Mouse (Mus musculus) gastrocnemius, adult 8-10 months (tissue): Measurements from ENCODE around the gene Tmem163. TPM values are rescaled to one million over a fixed set of nuclear protein-coding genes. Genes with fewer than 3 reads are reported as not detected.

Experiments
- DNase-seq, 2 experiments: peaks; one replicate each; pipeline ENCODE4 v3.0.0; 2022; ENCODE audit warnings: low spot score in 2 of 2
- total RNA-seq, 4 experiments: library from RNA; stranded (reverse); gene quantifications; 2 replicates each; pipeline ENCODE4 v1.2.4; 2022

Tmem163 gene
- total RNA-seq, 4 experiments from 2014 or later = not detected

DNA sequence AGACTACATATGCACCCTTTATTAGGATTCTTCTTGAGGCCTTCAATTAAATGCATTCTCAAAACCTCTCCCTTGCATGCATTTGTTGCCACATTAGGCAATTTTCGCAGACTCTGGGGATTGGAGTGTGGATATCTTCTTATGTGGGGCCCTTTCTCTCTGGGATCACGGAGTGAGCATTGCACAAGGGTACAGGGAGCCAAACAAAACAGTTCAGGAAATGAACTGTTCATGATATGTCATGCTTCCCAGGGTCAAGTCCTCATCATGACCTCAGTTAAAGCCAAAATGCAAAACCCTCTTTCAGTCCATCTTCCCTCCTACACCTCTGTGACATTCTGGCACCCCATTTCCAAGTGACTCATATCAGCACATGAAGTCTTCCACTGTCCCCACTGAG lies 27.8 kb downstream of the Tmem163 start:
- DNase-seq = no peak

GRCm38 (mm10) chr1:127642976-127643769 lies 36.2 kb downstream of the Tmem163 start:
- no peak for DNase-seq

DNA sequence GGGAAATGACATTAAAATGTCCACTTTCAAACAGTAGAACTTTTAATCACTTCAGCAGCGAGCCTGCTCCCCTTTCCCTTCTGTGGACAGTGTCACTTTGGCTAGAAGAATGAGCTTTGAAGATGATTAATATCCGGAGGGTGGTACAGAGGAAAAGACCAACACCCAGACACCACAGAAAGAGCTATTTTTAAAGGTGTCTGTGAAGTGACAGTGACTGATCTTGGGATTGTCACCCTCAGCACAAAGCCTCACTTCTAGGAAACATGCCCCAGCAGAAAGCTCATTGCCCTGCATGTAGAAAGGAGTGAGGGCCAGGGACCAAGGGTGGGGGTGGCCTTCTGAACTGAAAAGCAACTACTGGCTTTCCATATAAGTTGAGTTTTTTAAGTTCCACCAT lies 41.4 kb downstream of the Tmem163 start:
- DNase-seq = no peak

GRCm38 (mm10) chr1:127627151-127627550 lies 52.2 kb downstream of the Tmem163 start:
- no peak for DNase-seq

- no peak for DNase-seq
Observed at GRCm38 (mm10) chr1:127625577-127626362, 53.6 kb downstream of the Tmem163 start.

GRCm38 (mm10) chr1:127622349-127622748 lies 57.0 kb downstream of the Tmem163 start:
- DNase-seq = no peak

GRCm38 (mm10) chr1:127619036-127619435 lies 60.3 kb downstream of the Tmem163 start:
- no peak for DNase-seq

GRCm38 (mm10) chr1:127610378-127610777 lies 69.0 kb downstream of the Tmem163 start:
- DNase-seq = no peak

GRCm38 (mm10) chr1:127609814-127610213 lies 69.5 kb downstream of the Tmem163 start:
- no peak for DNase-seq

- no peak for DNase-seq
Observed at GRCm38 (mm10) chr1:127608326-127608725, 71.0 kb downstream of the Tmem163 start.

DNA sequence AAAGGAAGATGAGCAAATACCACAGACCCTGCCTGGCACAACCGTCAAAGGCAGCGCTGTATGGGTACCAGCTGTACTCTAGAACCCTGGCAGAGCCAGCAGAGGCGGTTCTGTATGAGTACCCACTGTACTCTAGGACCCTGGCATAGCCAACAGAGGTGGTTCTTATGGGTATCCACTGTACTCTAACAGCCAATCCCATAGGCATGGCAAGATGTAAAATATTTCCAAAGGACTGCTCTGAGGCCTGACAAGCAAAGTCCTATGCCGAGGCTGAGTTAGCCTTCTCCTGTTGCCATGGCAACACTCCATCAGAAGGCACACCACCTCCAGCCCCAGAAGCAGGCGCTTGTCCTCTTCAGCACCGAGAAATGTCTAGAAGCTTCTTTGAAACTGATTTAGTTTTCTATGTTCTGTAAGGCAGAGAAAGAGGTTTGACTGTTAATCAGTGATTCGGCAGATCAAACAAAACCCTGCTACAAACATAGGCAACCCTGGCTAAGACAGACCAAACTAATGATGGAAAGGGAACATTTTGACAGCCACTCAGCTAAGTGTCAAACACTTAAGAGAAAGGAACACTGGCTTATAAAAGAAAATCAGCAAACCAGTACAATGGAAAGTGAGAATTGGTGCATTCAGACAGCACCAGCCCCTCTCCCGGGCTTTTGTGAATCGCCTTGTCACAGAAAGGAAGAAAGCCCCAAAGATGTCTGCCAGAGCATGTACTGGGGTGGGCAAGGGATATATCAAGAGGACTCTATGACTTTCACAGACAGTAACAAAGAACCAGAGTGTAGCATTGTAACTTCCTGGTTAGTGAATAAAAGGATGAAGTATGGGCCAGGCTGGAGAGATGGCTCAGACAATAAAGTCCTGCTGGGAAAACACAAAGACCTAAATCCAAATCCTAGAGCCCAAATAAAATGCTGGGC lies 75.4 kb downstream of the Tmem163 start:
- no peak for DNase-seq

DNA sequence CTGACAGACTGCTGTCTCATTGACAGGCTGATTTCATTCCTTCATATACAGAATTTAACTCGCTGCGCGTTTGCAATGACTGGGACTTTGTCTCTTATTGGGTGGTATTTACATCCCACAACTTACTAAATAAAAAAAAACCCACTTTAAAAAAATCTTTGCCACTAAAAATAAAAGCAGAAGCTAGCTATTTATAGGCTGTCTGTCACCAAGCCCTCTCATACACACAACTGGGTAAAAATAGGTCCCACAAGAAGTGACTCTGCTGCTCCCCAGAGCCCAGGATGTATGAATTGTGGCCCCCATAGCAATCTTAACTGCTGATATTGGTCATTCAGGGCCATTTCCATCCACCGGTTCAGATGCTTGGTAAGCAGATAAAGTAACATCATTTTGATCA lies 83.2 kb downstream of the Tmem163 start:
- DNase-seq = no peak

DNA sequence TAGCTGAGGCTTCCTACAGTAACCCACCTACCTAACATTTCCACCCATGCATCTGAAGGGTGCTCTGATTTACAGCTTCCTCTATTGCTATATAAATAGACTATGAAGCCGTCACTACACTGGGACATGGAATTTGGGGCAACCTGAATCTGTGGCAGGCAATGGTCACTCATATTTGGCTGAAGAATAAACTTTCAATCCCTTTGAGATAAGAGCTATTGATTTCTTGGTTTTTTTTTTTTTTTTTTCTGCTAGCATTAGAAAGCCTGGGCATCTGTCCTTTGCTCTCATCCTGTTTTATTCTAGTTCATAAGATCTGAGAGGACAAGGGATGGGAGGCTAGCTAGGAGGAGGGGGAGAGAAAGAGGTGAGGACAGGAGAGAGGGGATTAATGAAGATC lies 83.6 kb downstream of the Tmem163 start:
- DNase-seq = no peak

- DNase-seq = no peak
Observed at GRCm38 (mm10) chr1:127589542-127589941, 89.8 kb downstream of the Tmem163 start.

- no peak for DNase-seq
Observed at GRCm38 (mm10) chr1:127587071-127587470, 92.3 kb downstream of the Tmem163 start.

DNA sequence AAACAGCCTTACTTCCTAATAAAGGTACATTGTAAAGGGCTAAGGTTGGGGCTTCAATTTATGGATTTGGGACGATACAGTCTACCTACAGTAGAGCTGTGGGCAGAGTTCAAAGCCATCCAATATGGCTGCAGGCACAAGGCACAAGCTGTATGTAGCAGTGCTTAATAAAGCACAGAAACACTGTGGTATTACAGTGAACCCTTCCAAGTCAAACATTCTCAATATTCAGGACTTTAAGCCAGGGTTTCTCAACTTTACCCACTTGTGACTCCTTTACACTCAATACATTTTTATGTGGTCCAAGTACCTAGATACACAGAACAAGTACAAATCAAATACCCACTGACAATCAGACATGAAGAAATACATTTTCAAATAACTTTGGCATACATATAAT lies 93.2 kb downstream of the Tmem163 start:
- no peak for DNase-seq

DNA sequence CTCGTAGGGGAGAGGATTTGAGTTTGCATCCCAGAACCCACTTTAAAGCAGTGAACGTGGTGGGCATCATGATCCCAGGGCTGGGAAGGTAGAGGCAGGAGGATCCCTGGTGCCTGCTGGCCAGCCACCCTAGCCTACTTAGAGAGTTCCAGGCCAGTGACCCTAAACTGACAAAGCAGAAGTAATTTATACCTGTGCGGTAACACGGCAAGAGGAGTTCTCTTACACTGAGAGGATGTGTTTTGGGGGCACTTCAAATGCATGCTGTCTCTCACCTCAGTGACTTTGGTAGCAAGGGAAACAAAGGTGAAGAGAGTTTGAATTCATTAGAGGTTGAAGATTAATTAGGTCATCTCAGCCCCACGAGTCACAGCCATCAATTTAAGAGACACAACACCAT lies 101.4 kb downstream of the Tmem163 start:
- no peak for DNase-seq

DNA sequence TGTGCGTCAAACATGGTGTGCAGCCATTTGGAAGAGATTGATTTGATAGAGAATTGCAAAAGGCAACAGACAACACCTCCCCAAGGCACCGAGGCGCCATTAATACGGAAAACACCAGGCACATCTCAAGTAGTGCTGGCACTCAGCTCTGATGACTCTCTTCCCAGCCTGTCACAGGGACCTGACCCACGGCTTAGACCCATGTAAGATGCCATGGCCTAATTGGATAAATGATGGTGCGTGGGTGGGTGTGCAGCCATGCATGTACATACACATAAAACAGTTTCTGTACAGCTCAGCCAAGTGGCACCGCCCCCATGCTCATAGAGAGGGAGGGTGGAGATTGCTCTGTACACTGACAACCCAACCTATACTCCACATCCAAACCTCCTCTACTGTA lies 102.3 kb downstream of the Tmem163 start:
- DNase-seq = no peak

DNA sequence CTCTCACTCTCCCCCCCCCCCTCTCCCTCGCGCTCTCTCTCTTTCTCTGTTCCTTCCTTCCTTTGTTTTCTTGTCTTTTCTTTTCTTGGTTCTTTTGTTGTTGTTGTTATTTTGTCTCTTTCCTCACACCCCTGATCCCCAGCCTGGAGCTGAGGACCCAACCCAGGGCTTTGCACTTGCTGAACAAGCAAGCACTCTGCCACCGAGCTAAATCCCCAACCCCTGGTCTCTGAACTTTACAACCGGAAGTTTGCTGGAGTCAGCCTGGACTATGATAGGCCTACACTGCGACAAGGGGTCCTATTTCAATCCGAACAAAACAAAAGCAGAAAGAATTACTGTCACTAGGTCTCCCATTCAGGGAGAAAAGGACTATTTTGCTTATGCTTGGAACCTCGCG lies 102.8 kb downstream of the Tmem163 start:
- DNase-seq = no peak

DNA sequence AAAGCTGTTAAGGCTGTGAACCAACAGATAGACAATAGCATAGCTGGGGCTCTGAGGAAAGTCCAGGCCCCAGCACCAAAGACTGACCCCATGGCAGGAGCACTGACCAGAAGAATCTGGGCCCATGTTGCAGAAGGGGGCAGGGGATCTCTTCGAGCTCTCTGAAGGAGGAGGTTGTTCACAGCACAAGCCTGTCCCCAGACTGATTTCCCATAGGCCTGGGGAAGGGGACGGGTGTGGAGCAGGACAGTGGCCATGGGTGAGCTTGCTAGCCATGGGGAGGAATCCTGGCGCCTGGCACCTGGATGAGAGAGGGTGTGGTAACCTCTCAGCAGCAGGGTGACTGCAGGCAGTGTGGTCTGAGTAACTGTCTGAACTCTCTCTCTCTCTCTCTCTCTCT lies 103.2 kb downstream of the Tmem163 start:
- DNase-seq = no peak

GRCm38 (mm10) chr1:127575692-127576091 lies 103.7 kb downstream of the Tmem163 start:
- no peak for DNase-seq

- DNase-seq = no peak
Observed at GRCm38 (mm10) chr1:127573186-127573585, 106.2 kb downstream of the Tmem163 start.
